Mouse (Mus musculus) intestine, embryonic 16.5 days (tissue): Measurements from ENCODE around the gene Sipa1l3. TPM values are rescaled to one million over a fixed set of nuclear protein-coding genes. Genes with fewer than 3 reads are reported as not detected.
A peak's percentile ranks its signal among the peaks of the same experiment; 100 is the strongest.

ENCODE experiments used
- ATAC-seq: fragments of 200-750 bp; cut with Nextera tagmentation; 2 replicates; pipeline ENCODE4 v1.8.0; 2017; ENCODE audit warnings: moderate TSS enrichment, moderate library complexity
- H3K27ac ChIP-seq: fragments of 300-500 bp; sonication (generic); 2 replicates; pipeline ENCODE4 v1.5.1; 2014; ENCODE audit warnings: mild to moderate bottlenecking, low read length
- H3K27me3 ChIP-seq: fragments of 300-500 bp; sonication (generic); replicated peaks from 2 replicates; pipeline ENCODE4 v1.6.1; 2014; ENCODE audit warnings: low read length, control low read depth, mixed read lengths; ENCODE audit not compliant: control insufficient read depth, insufficient read depth
- H3K36me3 ChIP-seq: fragments of 300-500 bp; sonication (generic); 2 replicates; pipeline ENCODE4 v1.6.1; 2014; ENCODE audit warnings: low read length, control low read depth; ENCODE audit not compliant: control insufficient read depth, insufficient read depth
- H3K4me1 ChIP-seq: fragments of 300-500 bp; sonication (generic); 2 replicates; pipeline ENCODE4 v1.6.1; 2014; ENCODE audit warnings: low read length, control low read depth, mixed read lengths; ENCODE audit not compliant: control insufficient read depth, insufficient read depth
- H3K4me2 ChIP-seq: fragments of 300-500 bp; sonication (generic); 2 replicates; pipeline ENCODE4 v1.6.1; 2014; ENCODE audit warnings: low read depth, low read length, control low read depth
- H3K4me3 ChIP-seq: fragments of 300-500 bp; sonication (generic); 2 replicates; pipeline ENCODE4 v1.5.1; 2014; ENCODE audit warnings: mild to moderate bottlenecking, low read length
- H3K9ac ChIP-seq: fragments of 300-500 bp; sonication (generic); 2 replicates; pipeline ENCODE4 v1.6.1; 2014; ENCODE audit warnings: low read depth, low read length
- H3K9me3 ChIP-seq: fragments of 300-500 bp; sonication (generic); 2 replicates; pipeline ENCODE4 v1.6.1; 2016; ENCODE audit warnings: low read length, control low read depth; ENCODE audit not compliant: control insufficient read depth
- WGBS: fragments of 180-500 bp; shearing (Covaris S2); extraction: QIAGEN DNeasy Blood & Tissue Kit; methylation state at CpG from one replicate; pipeline ENCODE4 v1.1.7; 2014; 5-methylcytosine and 5-hydroxymethylcytosine counted together
- polyA plus RNA-seq: library from polyadenylated mRNA; unstranded; fragments of >200 nt; fragmentation: Nextera tagmentation; extraction: Ambion mirVana; gene quantifications from 2 replicates; pipeline ENCODE4 v1.2.1, GENCODE M21; 2015

Gene Sipa1l3
- polyA plus RNA-seq, 1 experiment from 2014 or later = 24.1 TPM

GRCm38 (mm10) chr7:29457772-29458171 is 60.7 kb downstream of the Sipa1l3 start:
- Histone ChIP-seq H3K27me3 (no peaks in the 10 kb centered on the region), H3K9ac (no peak overlapping the region), H3K4me2 (no peak overlapping the region), H3K4me1 (peaks cover 28% of the 10 kb centered on the region), H3K4me3 (no peak overlapping the region), H3K27ac (peak overlapping the region; percentile 55), H3K9me3 (no peaks in the 10 kb centered on the region), H3K36me3 (no peaks in the 10 kb centered on the region)
- ATAC-seq = peak; percentile 38
- WGBS = 46% methylated on average over 6 of the region's 6 CpGs

DNA sequence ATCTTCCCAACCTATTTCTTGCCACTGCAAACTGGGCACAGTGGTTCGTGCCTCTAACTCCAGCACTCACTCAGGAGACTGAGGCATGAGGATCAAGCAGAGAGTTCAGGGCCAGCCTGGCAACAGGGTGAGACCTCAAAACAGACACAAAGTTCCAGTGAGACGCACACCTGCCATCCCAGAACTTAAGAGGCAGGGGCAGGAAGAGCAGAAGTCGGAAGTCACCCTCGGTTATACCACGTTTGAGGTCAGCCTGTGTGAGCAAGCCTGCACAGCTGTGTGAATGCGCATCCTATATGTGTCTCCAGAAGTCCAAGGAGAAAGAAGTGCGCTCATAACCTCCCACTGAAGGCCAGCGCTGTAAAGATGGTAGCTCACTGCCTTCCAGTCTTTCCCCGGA is 61.7 kb downstream of the Sipa1l3 start:
- Histone ChIP-seq H3K4me1 (peaks cover 38% of the 10 kb centered on the region), H3K4me2 (no peak overlapping the region), H3K9ac (no peak overlapping the region), H3K9me3 (no peaks in the 10 kb centered on the region), H3K4me3 (no peak overlapping the region), H3K27me3 (no peaks in the 10 kb centered on the region), H3K27ac (no peak overlapping the region), H3K36me3 (no peaks in the 10 kb centered on the region)
- ATAC-seq = no peak
- 84% methylated on average over 9 of the region's 9 CpGs for WGBS

DNA sequence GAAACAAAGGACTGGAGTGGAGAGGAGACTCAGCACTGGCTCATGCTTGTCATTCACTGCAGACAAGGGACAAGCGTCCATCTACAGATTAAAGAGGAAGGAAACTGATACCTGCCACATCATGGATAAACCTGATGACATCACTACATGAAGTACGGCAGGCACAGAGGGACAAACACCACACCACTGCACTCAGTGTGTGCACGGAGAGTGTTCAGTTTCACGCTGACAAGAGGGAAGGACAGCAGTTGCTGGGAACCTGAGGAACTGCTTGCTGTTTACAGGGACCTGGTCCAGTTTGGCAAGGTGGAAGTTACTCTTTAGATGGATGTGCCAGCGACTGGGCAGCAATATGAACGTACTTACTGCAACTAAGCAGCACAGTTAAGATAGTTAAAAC is 62.9 kb downstream of the Sipa1l3 start:
- H3K9me3 ChIP-seq = no peaks in the 10 kb centered on the region
- peaks cover 36% of the 10 kb centered on the region for H3K4me1 ChIP-seq
- H3K27me3 ChIP-seq = no peaks in the 10 kb centered on the region
- WGBS = 74% methylated on average over 6 of the region's 6 CpGs
- no peaks in the 10 kb centered on the region for H3K36me3 ChIP-seq
- H3K4me2 ChIP-seq = no peak overlapping the region
- no peak overlapping the region for H3K4me3 ChIP-seq
- ATAC-seq = no peak
- H3K27ac ChIP-seq = no peak overlapping the region
- H3K9ac ChIP-seq = no peak overlapping the region

DNA sequence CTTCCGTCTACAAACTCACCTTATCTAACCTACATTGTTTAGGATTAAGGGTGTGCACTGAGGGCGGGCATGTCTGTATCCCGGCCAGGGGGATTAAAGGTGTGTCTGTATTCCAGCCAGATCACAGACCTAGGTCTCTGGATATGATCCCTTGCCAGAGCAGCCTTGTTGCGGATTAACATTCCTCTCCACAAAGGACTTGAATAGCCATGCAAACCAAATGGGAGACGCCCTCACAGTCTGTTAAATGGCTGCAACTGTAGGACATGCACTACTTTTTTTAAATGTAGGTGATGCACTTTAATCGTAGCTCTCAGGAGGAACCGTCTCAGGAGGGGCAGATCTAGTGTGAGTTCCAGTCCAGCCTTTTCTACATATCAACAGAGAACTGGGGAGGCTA is 63.5 kb downstream of the Sipa1l3 start:
- no peak for ATAC-seq

DNA sequence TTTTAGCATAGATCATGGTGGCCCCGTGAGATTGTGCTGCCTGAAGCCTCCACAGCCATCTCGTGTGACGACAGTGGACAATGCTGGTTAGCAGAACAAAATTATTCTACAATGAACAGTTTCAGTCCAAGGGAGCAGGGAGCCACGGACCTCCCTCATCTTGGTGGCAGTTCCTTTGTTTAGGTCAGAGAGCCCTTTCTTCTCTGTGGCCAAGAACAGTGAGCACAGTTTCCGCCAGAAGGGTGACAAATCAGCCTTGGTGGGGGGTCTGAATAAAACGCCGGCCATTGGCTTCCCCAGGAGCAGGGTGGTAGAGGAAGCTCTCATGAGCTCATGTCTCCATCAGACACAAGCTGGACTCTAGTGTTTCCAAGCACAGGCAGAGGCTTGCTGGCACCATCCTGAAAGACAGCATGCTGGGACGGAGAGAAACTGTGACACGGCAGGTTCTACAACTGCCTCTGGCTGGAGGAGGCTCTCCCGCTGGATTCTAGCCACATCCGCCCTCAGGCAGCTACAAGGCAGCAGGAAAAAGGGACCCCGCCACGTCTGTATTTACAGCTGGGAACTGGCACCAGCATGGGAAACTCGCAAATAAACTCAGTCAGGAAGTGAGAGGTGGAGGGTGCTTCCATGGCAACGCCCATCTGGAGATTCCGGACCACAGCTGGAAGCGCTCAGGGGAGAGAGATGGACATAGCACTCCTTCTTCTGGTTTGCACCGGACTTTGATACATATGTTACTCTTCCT is 65.3 kb downstream of the Sipa1l3 start:
- no peaks in the 10 kb centered on the region for H3K9me3 ChIP-seq
- 26% methylated on average over 18 of the region's 18 CpGs for WGBS
- no peaks in the 10 kb centered on the region for H3K27me3 ChIP-seq
- ATAC-seq = peak; percentile 59
- H3K4me1 ChIP-seq = peaks cover 33% of the 10 kb centered on the region
- peak overlapping the region; percentile 38 for H3K9ac ChIP-seq
- no peak overlapping the region; the same call in 1 of the 2 replicates for H3K4me3 ChIP-seq
- H3K27ac ChIP-seq = peak overlapping the region; percentile 90
- no peaks in the 10 kb centered on the region for H3K36me3 ChIP-seq
- H3K4me2 ChIP-seq = peak overlapping the region; percentile 34

More for the DNA sequence above, 63.5 kb downstream of the Sipa1l3 start:
- H3K9me3 ChIP-seq = no peaks in the 10 kb centered on the region
- no peak overlapping the region for H3K4me3 ChIP-seq
- 0 out of 2 replicates have a peak overlapping the region, but pooled peaks have one; percentile 14 for H3K27ac ChIP-seq
- H3K9ac ChIP-seq = no peak overlapping the region
- WGBS = 57% methylated on average over 7 of the region's 7 CpGs
- H3K4me1 ChIP-seq = peaks cover 36% of the 10 kb centered on the region
- H3K27me3 ChIP-seq = no peaks in the 10 kb centered on the region
- no peaks in the 10 kb centered on the region for H3K36me3 ChIP-seq
- no peak overlapping the region for H3K4me2 ChIP-seq

DNA sequence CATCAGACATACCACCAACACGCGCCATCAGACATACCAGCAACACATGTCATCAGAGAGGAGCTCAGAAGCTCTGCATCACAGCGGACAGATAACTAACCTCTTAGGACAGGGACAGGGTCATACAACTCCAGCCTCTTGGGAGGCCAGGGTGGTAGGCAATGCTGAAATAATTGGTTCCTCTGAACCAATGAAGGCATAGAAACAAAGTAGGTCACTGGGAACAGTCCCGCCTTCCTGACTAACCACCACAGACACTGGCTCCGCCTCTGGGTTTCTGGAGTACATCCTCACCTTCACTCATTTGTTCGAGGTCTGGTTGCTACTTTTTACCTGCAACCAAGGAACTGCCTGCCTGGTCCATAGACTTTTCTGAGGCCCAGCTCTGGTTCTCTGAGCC is 66.1 kb downstream of the Sipa1l3 start:
- H3K9ac ChIP-seq = no peak overlapping the region
- H3K9me3 ChIP-seq = no peaks in the 10 kb centered on the region
- peak overlapping the region; percentile 0; the same call in 1 of the 2 replicates for H3K4me2 ChIP-seq
- no peak for ATAC-seq
- H3K27me3 ChIP-seq = no peaks in the 10 kb centered on the region
- no peak overlapping the region for H3K4me3 ChIP-seq
- WGBS = 84% methylated on average over 6 of the region's 6 CpGs
- H3K27ac ChIP-seq = peak overlapping the region; percentile 90
- H3K4me1 ChIP-seq = peaks cover 29% of the 10 kb centered on the region
- no peaks in the 10 kb centered on the region for H3K36me3 ChIP-seq

- Histone ChIP-seq H3K27ac (no peak overlapping the region), H3K9me3 (no peaks in the 10 kb centered on the region), H3K9ac (no peak overlapping the region), H3K4me1 (peaks cover 39% of the 10 kb centered on the region), H3K4me2 (no peak overlapping the region), H3K36me3 (no peaks in the 10 kb centered on the region), H3K27me3 (no peaks in the 10 kb centered on the region), H3K4me3 (no peak overlapping the region)
- no peak for ATAC-seq
- WGBS = 78% methylated on average over 5 of the region's 5 CpGs
Measured at GRCm38 (mm10) chr7:29450175-29450574, 68.3 kb downstream of the Sipa1l3 start.

GRCm38 (mm10) chr7:29448830-29449229 is 69.6 kb downstream of the Sipa1l3 start:
- Histone ChIP-seq H3K36me3 (no peaks in the 10 kb centered on the region), H3K27me3 (no peaks in the 10 kb centered on the region), H3K4me2 (no peak overlapping the region), H3K27ac (no peak overlapping the region), H3K4me3 (no peak overlapping the region), H3K9me3 (no peaks in the 10 kb centered on the region), H3K4me1 (peaks cover 48% of the 10 kb centered on the region), H3K9ac (no peak overlapping the region)
- ATAC-seq = no peak
- 93% methylated on average over 6 of the region's 6 CpGs for WGBS

GRCm38 (mm10) chr7:29447147-29447829 is 71.2 kb downstream of the Sipa1l3 start:
- 83% methylated on average over 11 of the region's 11 CpGs for WGBS
- Histone ChIP-seq H3K9me3 (no peaks in the 10 kb centered on the region), H3K36me3 (no peaks in the 10 kb centered on the region), H3K4me1 (peaks cover 39% of the 10 kb centered on the region), H3K27me3 (no peaks in the 10 kb centered on the region), H3K4me3 (no peak overlapping the region), H3K27ac (no peak overlapping the region), H3K9ac (no peak overlapping the region), H3K4me2 (no peak overlapping the region)
- peak; percentile 43 for ATAC-seq
